Mouse (Mus musculus): ENCODE measurements around the gene Celsr1.

DNA sequence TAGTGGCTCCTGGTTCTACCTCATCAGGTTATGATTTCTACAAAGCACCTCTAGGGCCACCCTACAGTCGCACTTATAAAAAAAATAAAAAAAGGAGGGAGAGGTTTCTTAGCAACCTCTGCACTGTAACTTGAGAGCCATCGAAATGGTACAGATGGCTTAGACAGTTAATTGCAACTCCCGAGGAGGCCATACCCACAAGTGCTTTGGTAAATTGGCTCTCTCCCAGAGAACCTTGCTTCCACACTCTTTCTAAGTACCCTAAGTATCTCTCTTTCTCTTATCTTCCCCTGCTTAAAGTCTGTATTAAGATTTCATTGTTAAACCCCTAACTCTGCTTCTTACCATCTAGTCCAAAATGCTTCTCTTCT, 41.5 kb downstream of the Celsr1 start:
- TF ChIP-seq POLR2A (IDR thresholded peaks at IDR 0.05; ENCODE audit: extremely low read depth, insufficient read depth, low read length) = no peak
- TF ChIP-seq CTCF (IDR thresholded peaks at IDR 0.05; ENCODE audit: extremely low read depth, insufficient read depth, low read length) = no peak

All from cortical plate, adult 2 months (tissue).